Mouse (Mus musculus): ENCODE results near the gene Kiss1r.
"Not testable (repeated sequence)": the region's sequence is repeated elsewhere in the genome, so short reads cannot be mapped to it uniquely, and the experiment has no call there.

- TF ChIP-seq CTCF, EP300 (IDR thresholded peaks at IDR 0.05): not testable (repeated sequence)
Measured at GRCm38 (mm10) chr10:79959412-79959811, 42.6 kb downstream of the Kiss1r start.
